Mouse (Mus musculus): ENCODE data around the gene Fkbp10.

Fkbp10 gene

DNA sequence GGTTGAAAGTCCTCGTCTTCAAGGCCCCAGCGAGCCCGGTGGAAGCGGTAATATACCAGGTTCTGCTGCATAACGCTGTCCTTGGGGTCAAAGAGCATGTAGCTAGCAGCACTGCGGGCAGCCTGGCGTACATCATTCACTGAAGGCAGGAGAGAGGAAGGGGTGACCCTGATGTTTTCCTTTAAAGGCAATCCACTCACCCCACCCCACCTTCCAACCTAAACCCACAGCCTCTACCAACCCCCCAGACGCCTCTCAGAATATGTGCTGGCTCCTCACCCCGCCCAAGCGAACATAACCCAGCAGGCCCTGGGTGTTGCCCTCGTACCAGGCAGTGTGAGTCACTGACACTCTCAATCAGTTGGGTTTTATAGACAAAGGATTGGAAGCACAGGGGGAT lies 3.8 kb upstream of the Fkbp10 start:
- no peak for DNase-seq (ENCODE audit: low read depth)

DNA sequence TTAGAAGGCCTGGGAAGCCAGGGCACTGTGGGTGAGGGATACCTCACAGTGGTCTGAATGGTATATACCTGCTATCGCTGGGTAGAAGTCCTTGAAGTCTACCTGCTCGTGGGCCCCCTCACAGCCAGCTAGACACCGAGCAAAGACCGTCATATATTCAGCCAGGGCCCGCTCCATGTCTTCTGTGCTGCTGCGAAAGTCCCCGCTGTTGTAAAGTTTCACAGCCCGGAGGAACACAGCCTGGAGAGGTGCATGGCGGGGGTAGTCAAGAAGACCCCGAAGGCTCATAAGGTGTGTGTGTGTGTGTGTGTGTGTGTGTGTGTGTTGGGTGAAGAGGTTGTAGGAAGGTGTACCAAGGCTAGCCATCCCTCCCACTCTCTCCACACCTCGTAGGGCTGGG lies 2.0 kb upstream of the Fkbp10 start:
- DNase-seq (ENCODE audit: low read depth) = no peak

DNA sequence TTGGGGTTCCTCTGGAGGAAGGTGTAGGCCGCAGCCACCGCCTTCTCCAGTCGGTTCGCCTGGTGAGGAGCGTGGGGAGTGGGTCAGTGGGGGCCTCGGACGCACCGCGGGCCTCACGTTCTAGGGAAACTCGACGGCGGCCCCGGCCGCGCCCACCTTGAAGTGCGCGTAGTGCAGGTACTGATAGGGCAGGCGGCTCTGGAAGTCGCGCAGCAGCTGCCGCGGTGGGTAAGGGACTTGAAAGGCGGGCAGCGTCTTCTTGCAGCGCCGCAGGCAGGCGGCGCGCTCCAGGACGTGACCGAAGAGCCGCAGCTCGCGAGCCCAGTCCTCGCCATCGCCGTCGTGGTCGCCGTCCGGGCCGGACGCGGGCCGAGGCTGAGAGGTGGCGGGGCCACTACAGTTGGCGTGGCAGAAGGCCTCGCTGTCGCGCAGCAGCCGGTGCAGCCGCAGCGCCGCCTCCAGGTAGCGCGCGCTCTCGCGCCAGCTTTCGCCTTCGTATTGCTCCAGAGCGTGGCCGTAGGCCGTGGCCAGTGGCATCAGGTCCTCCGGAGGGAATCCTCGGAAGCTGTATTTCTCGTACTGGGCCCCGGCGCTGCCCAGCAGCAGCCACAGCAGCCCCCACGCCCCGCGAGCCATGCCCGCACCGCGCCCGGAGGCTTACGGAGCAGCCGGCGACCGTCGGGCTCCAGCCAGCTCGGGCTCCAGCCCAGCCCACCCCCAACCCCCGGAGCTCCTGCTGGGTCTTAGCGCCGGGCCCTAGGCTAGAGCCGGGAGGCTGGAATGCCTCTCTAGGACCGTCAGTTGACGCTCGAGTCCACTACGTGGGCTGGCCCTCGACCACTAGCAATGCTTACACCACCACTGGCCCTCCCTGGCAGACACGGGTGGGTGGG lies 1.2 kb upstream of the Fkbp10 start, which contains the start of gene P3h4:
TSS of gene P3h4 (minus strand) at position 816 of the 893 bp plus-strand sequence.
- no peak for DNase-seq (ENCODE audit: low read depth)

DNA sequence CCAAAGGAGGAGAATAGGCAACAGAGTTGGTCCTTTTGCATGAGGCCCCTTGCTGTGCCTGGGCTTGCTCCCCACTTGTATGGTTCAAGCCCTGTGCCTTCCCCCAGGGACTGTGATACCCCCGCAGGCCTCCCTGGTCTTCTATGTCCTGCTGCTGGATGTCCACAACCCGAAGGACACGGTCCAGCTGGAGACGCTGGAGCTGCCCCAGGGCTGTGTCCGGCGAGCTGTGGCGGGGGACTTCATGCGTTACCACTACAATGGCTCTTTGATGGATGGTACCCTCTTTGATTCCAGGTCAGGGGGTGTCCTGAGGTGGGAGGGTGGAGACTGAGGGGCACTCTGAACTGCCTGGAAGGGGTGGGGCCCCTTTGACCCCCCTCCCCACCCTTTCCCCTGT lies 6.0 kb downstream of the Fkbp10 start:
- no peak for DNase-seq (ENCODE audit: low read depth)

DNA sequence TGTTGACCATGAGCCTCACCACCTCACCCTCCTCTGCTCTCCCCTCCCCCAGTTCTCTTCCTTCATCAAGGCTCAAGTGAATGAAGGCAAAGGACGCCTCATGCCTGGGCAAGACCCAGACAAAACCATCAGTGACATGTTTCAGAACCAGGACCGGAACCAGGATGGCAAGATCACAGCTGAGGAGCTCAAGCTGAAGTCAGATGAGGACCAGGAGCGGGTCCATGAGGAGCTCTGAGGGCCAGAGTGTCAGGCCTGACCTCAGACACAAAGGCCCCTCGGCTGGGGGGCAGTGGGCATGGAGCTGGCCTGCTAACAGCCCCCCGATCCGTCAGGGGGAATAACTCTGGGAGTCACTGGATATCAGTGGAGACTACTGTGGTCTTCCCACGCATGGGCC lies 8.3 kb downstream of the Fkbp10 start:
- DNase-seq (ENCODE audit: low read depth) = no peak

DNA sequence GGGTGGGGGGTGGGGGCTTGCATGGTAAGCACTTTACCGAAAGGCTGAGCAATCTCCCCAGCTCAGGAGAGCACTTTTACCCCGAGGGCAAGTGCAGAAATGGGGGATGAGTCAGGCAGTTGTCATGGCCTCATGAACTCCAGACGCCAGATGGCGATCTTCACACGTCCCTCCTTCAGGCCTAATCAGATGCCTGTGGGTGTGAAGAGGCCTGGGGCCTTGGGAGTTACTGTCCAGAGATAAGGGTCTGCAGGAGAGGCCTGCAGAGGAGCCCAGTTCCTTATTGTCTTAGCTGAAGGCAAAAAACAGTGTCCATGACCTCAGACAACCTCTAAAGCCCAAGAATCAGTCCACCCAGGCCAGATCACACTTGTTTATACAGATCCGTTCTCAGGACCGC lies 10.4 kb downstream of the Fkbp10 start:
- peak; percentile 81 for DNase-seq (ENCODE audit: low read depth)

- DNase-seq (ENCODE audit: low read depth) = no peak
Measured at GRCm38 (mm10) chr11:100426820-100427219, 11.3 kb downstream of the Fkbp10 start.

DNA sequence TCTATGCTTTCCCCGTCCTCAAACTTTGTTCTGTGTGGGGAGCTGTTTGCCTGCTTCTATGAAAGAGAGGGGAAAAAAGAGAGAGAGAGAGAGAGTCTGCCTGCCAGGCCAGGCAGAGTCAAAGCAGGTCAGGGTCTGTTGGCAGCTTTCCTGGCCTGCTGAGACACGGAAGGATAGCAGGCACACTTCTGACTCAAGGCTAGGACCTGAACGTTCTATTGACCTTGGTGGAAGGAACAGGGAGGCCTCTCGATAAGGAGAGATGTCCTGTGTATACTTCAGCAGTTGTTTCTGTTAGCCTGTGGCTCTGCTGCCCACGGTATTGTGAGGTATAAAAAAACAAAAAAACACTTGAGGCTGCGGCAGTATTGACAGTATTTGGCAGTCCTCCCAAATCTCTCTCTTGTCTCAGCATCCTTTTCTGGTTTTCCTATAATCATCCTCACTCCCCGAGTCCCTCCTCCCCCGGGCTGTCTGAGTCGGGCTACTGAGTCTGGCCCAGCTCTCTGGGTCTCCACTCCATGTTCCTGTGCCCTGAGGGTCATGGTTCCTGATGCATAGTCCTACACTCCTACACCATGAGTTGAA lies 13.2 kb downstream of the Fkbp10 start:
- no peak for DNase-seq (ENCODE audit: low read depth)

DNA sequence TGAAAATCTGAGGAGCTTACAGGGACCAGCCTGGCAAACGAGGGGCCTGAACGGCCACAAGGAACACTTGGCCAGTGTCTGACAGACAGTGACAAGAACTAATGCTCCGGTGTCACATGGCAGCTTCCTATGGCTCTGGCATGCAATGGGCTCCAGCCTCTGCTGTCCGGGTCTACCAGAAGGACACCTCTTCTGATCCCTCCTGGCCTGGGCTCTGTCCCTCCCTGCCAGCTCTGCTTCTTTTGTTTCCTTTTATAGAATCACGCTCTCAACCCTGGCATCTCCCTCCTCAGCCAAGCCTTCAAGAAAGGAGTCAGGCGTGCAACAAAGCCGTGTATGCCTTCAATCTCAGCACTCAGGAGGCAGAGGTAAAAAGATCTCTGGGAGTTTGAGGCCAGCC lies 14.6 kb downstream of the Fkbp10 start:
- DNase-seq (ENCODE audit: low read depth) = no peak

DNA sequence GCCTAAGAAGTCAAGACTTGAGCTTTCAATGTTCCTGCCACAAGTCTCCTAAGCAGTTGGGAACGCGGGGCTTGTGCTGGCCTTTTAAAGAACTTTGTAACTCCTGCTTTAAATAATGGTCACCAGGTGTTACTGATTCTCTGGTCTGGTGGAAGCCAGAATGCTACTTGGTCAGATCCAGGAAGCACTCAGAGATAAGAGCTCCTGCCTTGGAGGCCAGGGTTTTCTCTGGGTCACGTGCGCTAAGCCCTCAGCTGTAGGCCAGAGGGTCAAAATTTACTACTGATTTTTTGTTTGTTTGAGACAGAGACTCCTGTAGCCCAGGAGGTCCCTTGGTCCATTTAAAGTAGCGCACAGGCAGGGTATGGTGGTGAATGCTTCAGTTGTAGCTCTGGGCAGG lies 16.5 kb downstream of the Fkbp10 start:
- no peak for DNase-seq (ENCODE audit: low read depth)

DNA sequence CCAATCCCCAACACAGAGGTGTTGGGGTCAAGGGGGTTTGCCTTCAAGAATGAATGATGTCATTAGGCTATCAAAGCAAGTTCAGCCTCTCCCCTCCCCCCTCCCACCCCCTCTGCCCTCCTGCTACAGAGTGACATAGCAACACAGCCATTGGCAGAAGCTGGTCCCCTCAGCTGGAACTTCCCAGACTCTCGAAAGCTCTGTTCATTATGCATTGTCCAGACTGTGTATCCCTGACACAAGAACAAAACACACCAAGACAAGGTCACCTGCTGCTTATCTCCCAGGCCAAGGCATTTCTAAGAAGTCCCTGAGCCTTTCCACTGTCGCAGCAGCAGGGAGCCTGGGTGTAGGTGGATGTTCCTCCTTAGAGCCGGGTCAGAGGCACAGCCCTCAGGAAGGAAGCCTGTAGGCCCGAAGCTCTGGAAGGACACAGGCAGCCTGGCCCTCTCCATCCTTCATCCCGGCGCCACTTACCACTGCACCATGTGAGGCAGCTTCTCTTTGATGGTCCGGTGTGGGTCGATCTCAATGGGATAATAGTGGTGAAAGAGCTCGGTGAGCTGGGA lies 20.3 kb downstream of the Fkbp10 start:
- DNase-seq (ENCODE audit: low read depth) = no peak

GRCm38 (mm10) chr11:100437901-100438300 lies 22.4 kb downstream of the Fkbp10 start:
- no peak for DNase-seq (ENCODE audit: low read depth)

DNA sequence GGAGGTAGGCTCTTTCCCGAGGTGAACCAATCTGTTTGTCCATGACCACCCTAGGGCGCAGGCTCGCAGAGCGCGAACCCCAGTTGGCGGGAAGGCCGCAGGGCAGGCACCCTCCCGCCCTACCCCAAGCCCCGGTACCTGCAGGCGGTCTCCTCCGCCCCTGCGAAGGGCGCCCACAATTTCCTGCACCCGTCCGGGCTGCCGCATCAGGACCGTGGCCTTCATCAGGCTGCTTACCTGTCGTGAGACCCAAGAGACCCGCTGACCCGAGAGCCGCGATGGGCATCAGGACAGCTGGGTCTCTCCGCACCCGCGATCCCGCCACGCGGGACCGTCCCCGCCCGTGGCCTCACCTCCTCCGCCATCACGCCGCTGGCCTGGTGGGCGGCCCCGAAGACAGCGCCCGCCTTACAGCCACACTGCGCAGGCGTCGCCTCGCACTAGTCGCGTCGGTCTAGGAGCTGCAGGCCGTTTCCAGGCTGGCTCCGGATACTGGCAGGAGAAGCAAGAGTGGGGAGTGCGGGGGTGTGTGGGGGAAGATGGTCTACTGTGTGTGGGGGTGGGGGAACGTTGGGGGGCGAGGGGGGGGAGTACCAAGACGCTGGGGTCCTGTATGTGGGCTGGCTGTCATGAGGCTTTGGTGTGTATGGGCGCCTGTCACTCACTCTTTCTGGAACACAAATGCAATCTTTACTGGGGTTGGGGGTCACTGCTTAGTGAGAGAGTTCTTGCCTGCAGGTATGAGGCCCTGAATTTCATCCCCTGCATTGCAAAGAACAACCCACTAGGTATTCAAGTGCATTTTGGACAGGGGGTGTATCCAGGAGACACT lies 25.4 kb downstream of the Fkbp10 start:
- peak; percentile 56 for DNase-seq (ENCODE audit: low read depth)

- DNase-seq (ENCODE audit: low read depth) = no peak
Measured at GRCm38 (mm10) chr11:100441797-100442196, 26.3 kb downstream of the Fkbp10 start, which contains the start of the genes Nt5c3b and Klhl10. TSS of gene Nt5c3b (minus strand) at chr11:100441808. TSS of gene Klhl10 (plus strand) at chr11:100441917.

GRCm38 (mm10) chr11:100442625-100443024 lies 27.1 kb downstream of the Fkbp10 start:
- no peak for DNase-seq (ENCODE audit: low read depth)

DNA sequence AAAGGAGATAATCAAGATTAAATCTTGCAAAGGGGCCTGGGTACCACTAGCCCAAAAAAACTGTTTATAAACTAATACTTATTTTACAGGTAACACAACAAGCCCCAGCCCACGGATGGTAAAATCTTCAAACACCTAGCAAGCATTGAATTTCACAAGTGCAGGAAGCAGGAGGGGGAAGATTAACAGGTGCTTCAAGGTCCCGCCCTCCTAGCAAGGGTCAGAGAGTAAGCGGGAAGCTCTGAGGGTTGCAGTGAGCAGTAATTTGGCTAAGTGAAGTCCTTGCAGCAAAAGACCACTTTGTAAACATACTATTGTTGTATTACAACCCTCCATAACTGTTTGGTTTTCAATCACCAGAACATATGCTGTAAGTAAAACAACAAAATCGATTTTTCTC lies 41.8 kb downstream of the Fkbp10 start:
- DNase-seq (ENCODE audit: low read depth) = no peak

GRCm38 (mm10) chr11:100457711-100458110 lies 42.2 kb downstream of the Fkbp10 start:
- no peak for DNase-seq (ENCODE audit: low read depth)

DNA sequence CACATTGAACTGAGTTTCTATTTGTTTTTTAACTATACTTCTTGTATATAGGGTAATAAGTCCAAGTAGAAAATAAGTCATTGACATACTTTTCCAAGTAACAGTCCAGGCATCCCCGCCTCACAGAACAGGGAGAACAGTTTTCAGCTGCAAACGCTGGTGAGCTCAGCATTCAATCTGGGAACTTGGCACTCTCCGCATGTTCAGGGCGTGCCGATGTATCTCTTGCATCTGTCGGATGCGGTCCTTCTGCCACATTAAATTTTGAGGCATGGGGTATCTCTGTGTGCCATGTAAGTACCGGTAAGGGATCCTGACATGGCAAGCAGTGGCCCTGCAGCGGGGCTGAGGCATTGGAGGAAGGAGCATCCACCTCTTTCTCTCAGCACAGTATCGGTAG lies 47.2 kb downstream of the Fkbp10 start:
- DNase-seq (ENCODE audit: low read depth) = no peak

DNA sequence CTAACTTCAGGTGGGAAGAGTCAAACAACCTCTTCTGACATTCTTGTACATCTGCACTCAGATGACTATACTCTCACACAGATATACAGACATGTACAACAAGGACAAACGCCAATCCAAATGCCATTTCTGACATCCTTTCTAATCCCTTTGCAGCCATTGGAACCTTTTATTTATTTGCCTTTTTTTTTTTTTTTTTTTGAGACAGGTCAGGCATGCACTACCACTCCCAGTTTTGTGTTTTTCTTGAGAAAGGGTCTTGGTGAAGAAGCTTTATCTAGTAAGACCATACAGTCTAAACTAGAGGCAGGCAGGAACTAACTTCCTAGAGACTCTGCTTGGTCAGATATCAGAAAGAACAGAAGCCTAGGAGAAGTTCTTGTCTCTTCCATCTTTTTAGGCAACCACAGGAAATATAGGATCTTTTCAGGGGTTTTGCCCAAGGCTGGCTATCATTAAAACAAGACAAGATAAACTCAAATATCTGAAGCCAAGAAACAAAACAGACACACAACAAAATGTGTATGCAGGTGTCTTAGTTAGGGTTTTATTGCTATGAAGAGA lies 49.8 kb downstream of the Fkbp10 start:
- no peak for DNase-seq (ENCODE audit: low read depth)

- no peak for DNase-seq (ENCODE audit: low read depth)
Measured at GRCm38 (mm10) chr11:100465833-100466232, 50.3 kb downstream of the Fkbp10 start.

DNA sequence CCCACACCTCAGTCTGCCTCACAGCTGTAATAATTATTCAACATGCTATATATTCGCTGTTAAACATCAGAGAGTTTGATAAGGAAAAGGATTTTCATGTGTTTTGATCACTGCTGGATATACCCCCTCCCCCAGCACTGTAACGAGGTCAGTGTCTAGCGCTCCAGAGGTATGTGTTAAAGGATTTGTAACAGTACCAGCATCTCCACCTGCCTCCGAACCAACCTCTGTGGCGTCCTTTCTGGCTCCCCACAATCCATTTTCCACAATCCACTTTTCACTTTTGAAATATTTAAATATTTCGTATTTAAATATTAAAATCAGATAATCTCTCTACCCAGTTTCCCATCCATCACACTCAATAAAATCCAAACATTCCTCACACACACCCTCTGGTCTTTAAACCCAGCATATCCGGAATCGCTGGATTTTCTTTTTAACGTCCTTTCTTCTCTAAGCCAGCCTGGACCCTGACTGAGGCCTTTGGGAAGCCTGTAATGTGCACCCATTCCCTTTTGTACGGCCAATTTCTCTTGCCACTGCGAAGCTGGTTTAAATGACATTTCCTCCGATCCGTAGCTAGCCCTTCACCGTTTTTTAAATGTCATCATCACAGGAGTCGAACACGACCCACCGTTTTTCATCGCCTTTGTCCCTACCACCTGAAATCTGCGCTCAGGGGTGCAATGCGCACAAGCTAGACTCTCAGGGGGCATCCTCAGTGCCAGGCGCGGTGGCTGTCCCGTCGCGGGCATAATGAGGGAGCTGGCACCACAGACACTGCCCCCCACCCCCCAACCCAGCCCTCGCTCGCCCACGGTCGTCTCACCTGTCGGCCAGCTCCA lies 56.1 kb downstream of the Fkbp10 start:
- no peak for DNase-seq (ENCODE audit: low read depth)

Measured in c-Kit-positive CD71-negative TER-119-negative erythroid progenitor cells, embryonic 14.5 days (primary cell).